Mouse (Mus musculus): Measurements from ENCODE around the gene Sfrp2. TPM values are rescaled to one million over a fixed set of nuclear protein-coding genes. Genes with fewer than 3 reads are reported as not detected.

Gene Sfrp2
- total and polyA plus RNA-seq, 3 experiments: not detected

DNA sequence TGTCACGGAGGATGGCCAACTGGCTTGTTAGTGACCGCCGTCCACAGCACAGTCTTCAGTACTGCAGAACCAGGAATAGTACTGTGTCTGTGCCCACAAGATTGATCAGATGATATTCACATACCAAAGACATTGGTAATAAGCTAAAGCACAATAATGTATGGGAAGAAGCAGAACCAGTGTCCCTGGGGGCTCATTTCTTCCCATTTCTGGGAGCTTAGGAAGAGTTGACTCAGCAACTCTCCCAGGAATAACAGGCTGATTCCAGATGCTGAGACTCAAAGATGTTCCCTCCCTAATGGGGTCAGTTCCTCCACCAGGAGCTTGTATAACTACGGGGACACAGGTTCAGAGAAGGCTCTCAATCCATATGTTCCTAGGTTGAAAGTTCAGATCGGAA is 13.9 kb upstream of the Sfrp2 start:
- DNase-seq (ENCODE audit: low read depth, low spot score): no peak
- no peak for TF ChIP-seq RAD21 (IDR thresholded peaks at IDR 0.05; ENCODE audit: low read depth, low read length)
- TF ChIP-seq POLR2A (IDR thresholded peaks at IDR 0.05; ENCODE audit: control insufficient read depth in 1 of 2, insufficient read depth in 1 of 2, low read depth in 1 of 2, low read length in 2 of 2, poor library complexity in 1 of 2): no peak
- TF ChIP-seq SIN3A (IDR thresholded peaks at IDR 0.05; ENCODE audit: low read length): no peak
- TF ChIP-seq GATA1 (IDR thresholded peaks at IDR 0.05; ENCODE audit: low read depth, low read length): no peak
- TF ChIP-seq GABPA (IDR thresholded peaks at IDR 0.05; ENCODE audit: low read depth, low read length): no peak
- no peak for TF ChIP-seq MAFK (IDR thresholded peaks at IDR 0.05; ENCODE audit: borderline replicate concordance, low read depth, low read length)
- TF ChIP-seq MXI1 (IDR thresholded peaks at IDR 0.05; ENCODE audit: low read depth, low read length): no peak
- TF ChIP-seq TBP (IDR thresholded peaks at IDR 0.05; ENCODE audit: low read depth, low read length): no peak
- no peak for TF ChIP-seq ELF1 (IDR thresholded peaks at IDR 0.05; ENCODE audit: low read depth, low read length)
- no peak for TF ChIP-seq BHLHE40 (IDR thresholded peaks at IDR 0.05; ENCODE audit: borderline replicate concordance, low read depth, low read length)
- TF ChIP-seq POLR2AphosphoS2 (IDR thresholded peaks at IDR 0.05; ENCODE audit: low read length): no peak
- TF ChIP-seq EP300 (IDR thresholded peaks at IDR 0.05; ENCODE audit: low read depth in 1 of 2, low read length in 2 of 2): no peak
- TF ChIP-seq MAZ (IDR thresholded peaks at IDR 0.05; ENCODE audit: low read depth, low read length): no peak
- no peak for TF ChIP-seq HCFC1 (IDR thresholded peaks at IDR 0.05; ENCODE audit: low read depth, low read length)
- no peak for TF ChIP-seq CHD2 (IDR thresholded peaks at IDR 0.05; ENCODE audit: low read length)
- TF ChIP-seq UBTF (IDR thresholded peaks at IDR 0.05; ENCODE audit: borderline replicate concordance, insufficient read depth, low read depth, low read length): no peak
- no peak for TF ChIP-seq MAX (IDR thresholded peaks at IDR 0.05; ENCODE audit: low read length)
- no peak for TF ChIP-seq MYC (IDR thresholded peaks at IDR 0.05; ENCODE audit: low read depth, low read length)
- TF ChIP-seq USF1 (IDR thresholded peaks at IDR 0.05; ENCODE audit: low read depth, low read length): no peak
- no peaks in the 10 kb centered on the region for H3K36me3 ChIP-seq (ENCODE audit: control insufficient read depth in 1 of 2, insufficient read depth in 2 of 2, low read length in 2 of 2)
- no peak overlapping the region for H3K9ac ChIP-seq (ENCODE audit: control insufficient read depth, low read depth, low read length, poor library complexity, severe bottlenecking)
- H3K27ac ChIP-seq (ENCODE audit: control insufficient read depth, low read depth, low read length): no peak overlapping the region
- H3K4me3 ChIP-seq (ENCODE audit: control insufficient read depth in 1 of 2, insufficient read depth in 1 of 2, low read depth in 2 of 2, low read length in 2 of 2): no peak overlapping the region
- no peaks in the 10 kb centered on the region for H3K9me3 ChIP-seq (replicated peaks; ENCODE audit: insufficient read depth, low read length)
- no peaks in the 10 kb centered on the region for H3K4me1 ChIP-seq (ENCODE audit: control insufficient read depth in 1 of 2, insufficient read depth in 2 of 2, low read length in 2 of 2)
- no peaks in the 10 kb centered on the region for H3K79me2 ChIP-seq (ENCODE audit: control insufficient read depth, insufficient read depth, low read length, poor library complexity)
- no peaks in the 10 kb centered on the region for H3K27me3 ChIP-seq (ENCODE audit: control insufficient read depth in 1 of 2, insufficient read depth in 2 of 2, low read length in 2 of 2)

- no peak overlapping the region for H3K9ac ChIP-seq (ENCODE audit: control insufficient read depth, low read depth, low read length, poor library complexity, severe bottlenecking)
- no peak overlapping the region for H3K27ac ChIP-seq (ENCODE audit: control insufficient read depth, low read depth, low read length)
- no peak overlapping the region for H3K4me3 ChIP-seq (ENCODE audit: control insufficient read depth in 1 of 2, insufficient read depth in 1 of 2, low read depth in 2 of 2, low read length in 2 of 2)
- no peaks in the 10 kb centered on the region for H3K36me3 ChIP-seq (ENCODE audit: control insufficient read depth in 1 of 2, insufficient read depth in 2 of 2, low read length in 2 of 2)
- H3K79me2 ChIP-seq (ENCODE audit: control insufficient read depth, insufficient read depth, low read length, poor library complexity): no peaks in the 10 kb centered on the region
- H3K27me3 ChIP-seq (ENCODE audit: control insufficient read depth in 1 of 2, insufficient read depth in 2 of 2, low read length in 2 of 2): no peaks in the 10 kb centered on the region
- H3K4me1 ChIP-seq (ENCODE audit: control insufficient read depth in 1 of 2, insufficient read depth in 2 of 2, low read length in 2 of 2): no peaks in the 10 kb centered on the region
- TF ChIP-seq SIN3A (IDR thresholded peaks at IDR 0.05; ENCODE audit: low read length) (no peak), CTCF (IDR thresholded peaks at IDR 0.05 in 2 of 3, conservative IDR thresholded peaks at IDR 0.05 in 1 of 3; ENCODE audit: control insufficient read depth in 1 of 3, insufficient read depth in 1 of 3, low read depth in 2 of 3, low read length in 3 of 3, poor library complexity in 1 of 3, severe bottlenecking in 1 of 3) (no peak), POLR2AphosphoS2 (IDR thresholded peaks at IDR 0.05; ENCODE audit: low read length) (no peak), GATA1 (IDR thresholded peaks at IDR 0.05; ENCODE audit: low read depth, low read length) (no peak), POLR2AphosphoS5 (IDR thresholded peaks at IDR 0.05; ENCODE audit: borderline replicate concordance, low read depth, low read length) (no peak), MEF2A (IDR thresholded peaks at IDR 0.05; ENCODE audit: extremely low read depth, insufficient replicate concordance, low read depth, low read length, poor library complexity, severe bottlenecking) (no peak), ETS1 (IDR thresholded peaks at IDR 0.05; ENCODE audit: low read depth, low read length) (no peak), E2F4 (IDR thresholded peaks at IDR 0.05; ENCODE audit: borderline replicate concordance, low read depth, low read length) (no peak), NRF1 (IDR thresholded peaks at IDR 0.05; ENCODE audit: insufficient read depth, low read depth, low read length, poor library complexity, severe bottlenecking) (no peak), ZMIZ1 (IDR thresholded peaks at IDR 0.05; ENCODE audit: low read depth, low read length) (no peak), HCFC1 (IDR thresholded peaks at IDR 0.05; ENCODE audit: low read depth, low read length) (no peak), TBP (IDR thresholded peaks at IDR 0.05; ENCODE audit: low read depth, low read length) (no peak), GABPA (IDR thresholded peaks at IDR 0.05; ENCODE audit: low read depth, low read length) (no peak), JUND (IDR thresholded peaks at IDR 0.05; ENCODE audit: low read depth, low read length) (no peak), EP300 (IDR thresholded peaks at IDR 0.05; ENCODE audit: low read depth in 1 of 2, low read length in 2 of 2) (no peak)
- H3K9me3 ChIP-seq (replicated peaks; ENCODE audit: insufficient read depth, low read length): no peaks in the 10 kb centered on the region
- no peak for DNase-seq (ENCODE audit: low read depth, low spot score)
Measured at GRCm38 (mm10) chr3:83755043-83755635, 11.0 kb upstream of the Sfrp2 start.
